Mouse (Mus musculus): ENCODE data around the gene C1qtnf5.
A peak's percentile ranks its signal among the peaks of the same experiment; 100 is the strongest.
"Not testable (repeated sequence)": the region's sequence is repeated elsewhere in the genome, so short reads cannot be mapped to it uniquely, and the experiment has no call there.

The C1qtnf5 gene

GRCm38 (mm10) chr9:44106596-44106995 is 449 bp upstream of the C1qtnf5 start:
- peak in 1 of 2 experiments; percentile 27 for DNase-seq

- DNase-seq = peak; percentile 79 to 83
Observed at GRCm38 (mm10) chr9:44107557-44108179, 623 bp downstream of the C1qtnf5 start.

DNA sequence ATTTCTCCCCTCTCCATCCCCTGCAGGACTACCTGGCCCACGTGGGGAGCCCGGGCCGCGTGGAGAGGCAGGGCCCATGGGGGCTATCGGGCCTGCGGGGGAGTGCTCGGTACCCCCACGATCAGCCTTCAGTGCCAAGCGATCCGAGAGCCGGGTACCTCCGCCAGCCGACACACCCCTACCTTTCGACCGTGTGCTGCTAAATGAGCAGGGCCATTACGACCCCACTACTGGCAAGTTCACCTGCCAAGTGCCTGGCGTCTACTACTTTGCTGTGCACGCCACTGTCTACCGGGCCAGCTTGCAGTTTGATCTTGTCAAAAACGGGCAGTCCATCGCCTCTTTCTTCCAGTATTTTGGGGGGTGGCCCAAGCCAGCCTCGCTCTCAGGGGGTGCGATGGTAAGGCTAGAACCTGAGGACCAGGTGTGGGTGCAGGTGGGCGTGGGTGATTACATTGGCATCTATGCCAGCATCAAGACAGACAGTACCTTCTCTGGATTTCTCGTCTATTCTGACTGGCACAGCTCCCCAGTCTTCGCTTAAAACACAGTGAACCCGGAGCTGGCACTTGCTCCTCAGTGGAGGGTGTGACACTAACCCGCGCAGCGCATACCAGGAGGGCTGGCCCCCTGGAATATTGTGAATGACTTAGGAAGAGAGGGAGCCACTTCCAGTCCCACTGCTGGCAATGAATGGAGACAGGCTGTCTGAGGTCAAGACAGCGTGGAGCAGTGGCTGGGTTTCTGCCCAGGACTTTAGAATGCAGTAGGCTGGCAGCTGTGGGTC is 1.4 kb downstream of the C1qtnf5 start:
- DNase-seq = peak in 1 of 2 experiments; percentile 29

- peak; percentile 85 to 87 for DNase-seq
Observed at GRCm38 (mm10) chr9:44109360-44110095, 2.5 kb downstream of the C1qtnf5 start.

DNA sequence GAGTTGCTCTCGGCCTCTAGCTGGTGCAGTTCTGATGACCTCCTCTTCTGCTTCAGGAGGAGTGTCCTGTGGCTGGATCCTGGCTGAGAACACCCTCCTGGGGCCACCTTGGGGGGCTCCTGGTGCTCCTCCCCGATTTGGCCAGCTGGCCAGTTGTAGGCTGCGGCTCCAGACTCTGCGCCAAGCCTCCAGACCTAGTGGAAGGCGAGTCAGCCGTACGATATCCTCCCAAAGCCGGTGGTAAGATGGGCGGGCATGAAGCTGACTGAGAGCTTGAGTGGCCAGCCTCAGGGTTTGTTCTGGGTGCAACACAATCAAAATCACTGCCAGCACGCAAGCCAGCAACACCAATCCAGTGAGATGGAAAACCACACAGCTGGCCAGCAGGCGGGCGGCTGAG is 4.9 kb downstream of the C1qtnf5 start:
- DNase-seq = not testable (repeated sequence)

DNA sequence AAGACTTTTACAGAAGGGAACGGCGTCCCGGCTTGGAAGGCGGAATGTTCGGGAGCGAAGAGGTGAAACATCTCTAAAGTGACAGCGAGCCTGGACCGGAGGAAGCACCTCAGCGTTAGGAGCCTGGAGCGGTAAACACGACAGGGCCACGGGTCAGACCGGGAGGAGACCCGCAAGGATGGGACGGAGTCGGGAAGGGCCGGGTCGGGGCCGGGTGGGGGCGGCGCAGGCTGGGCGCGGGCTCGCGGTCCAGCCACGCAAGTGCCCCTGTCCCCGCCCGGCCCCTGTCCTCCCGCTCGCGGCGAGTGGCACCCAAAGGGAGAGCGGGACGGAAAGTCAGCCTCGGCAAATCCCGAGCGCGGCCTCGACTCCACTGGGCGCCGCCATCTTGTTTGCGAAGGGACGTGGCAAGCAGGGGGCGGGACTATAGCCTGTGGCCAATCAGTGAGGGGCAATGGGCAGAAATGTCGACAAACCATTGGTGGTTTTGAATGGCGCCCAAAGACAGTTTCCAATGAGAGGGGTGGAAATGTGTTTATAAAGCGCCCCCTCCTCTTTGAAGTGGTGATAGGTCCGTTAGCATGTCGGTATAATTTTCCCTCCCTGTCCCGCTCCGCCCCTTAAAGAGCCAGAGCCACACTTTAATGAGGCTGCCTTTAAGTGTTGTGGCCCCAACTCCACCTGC is 6.2 kb downstream of the C1qtnf5 start, which contains the start of the genes Gm49380 and Rnf26:
Gene Gm49380, minus strand, starts transcription at position 396 of the 685 bp plus-strand sequence.
Gene Rnf26, minus strand, starts transcription at position 413 of the 685 bp plus-strand sequence.
- peak; percentile 97 to 98 for DNase-seq

DNA sequence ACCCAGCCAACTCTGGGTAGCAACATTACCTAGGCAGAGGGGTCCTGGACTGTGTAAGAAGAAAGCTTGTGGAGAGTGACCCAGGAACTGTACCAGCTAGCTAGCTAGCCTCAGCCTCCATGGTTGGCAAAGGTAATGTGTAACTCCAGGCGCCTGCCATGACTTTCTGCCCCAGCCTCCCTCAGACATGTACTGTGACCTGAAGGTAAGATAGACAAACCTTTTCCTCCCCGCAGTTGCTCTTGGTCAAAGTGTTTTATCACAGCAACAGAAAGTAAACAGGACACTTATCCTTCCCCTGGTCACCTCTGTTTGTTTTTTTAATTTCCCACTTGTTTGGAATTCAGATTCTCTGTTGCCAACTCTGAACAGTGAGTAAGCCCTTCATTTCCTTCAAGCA is 7.4 kb downstream of the C1qtnf5 start:
- no peak for DNase-seq

DNA sequence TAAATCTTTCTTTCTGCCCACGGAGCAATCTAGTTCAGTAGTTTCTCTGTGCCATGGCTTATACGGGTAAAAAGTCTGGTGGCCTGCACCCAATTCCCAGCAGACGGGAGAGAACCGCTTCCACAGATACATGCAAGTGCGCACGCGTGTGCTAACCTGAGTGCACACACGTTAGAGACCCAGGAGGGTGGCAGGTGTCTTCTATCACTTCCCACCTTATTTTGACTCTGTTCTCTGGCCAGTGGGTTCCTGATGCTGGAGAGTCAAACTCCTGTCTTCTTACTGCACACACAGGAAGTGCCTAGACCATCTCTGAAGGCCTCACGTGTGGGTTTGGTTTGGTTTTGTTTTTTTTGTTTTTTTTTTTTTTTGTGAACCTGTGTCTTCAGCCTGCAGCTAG is 8.6 kb downstream of the C1qtnf5 start:
- no peak for DNase-seq

GRCm38 (mm10) chr9:44116182-44116581 is 9.1 kb downstream of the C1qtnf5 start:
- DNase-seq = no peak

- DNase-seq = peak; percentile 65
Observed at GRCm38 (mm10) chr9:44119011-44119410, 12.0 kb downstream of the C1qtnf5 start.

- DNase-seq = no peak
Observed at GRCm38 (mm10) chr9:44119948-44120465, 13.0 kb downstream of the C1qtnf5 start.

DNA sequence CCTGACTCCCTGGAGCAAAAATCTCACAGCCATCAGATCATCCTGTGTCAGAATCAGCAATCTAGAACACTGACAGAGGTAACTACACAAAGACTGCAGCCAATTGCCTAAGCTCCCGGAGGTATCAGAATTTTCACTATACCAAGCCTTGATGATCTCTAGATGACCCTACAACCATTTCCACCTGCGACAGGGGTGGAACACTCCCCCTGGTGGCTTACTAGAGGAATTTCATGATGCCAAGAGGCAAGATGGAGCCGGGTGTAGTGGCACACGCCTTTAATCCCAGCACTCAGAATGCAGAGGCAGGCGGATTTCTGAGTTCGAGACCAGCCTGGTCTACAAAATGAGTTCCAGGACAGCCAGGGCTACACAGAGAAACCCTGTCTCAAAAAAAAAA is 17.3 kb downstream of the C1qtnf5 start:
- DNase-seq = no peak

DNA sequence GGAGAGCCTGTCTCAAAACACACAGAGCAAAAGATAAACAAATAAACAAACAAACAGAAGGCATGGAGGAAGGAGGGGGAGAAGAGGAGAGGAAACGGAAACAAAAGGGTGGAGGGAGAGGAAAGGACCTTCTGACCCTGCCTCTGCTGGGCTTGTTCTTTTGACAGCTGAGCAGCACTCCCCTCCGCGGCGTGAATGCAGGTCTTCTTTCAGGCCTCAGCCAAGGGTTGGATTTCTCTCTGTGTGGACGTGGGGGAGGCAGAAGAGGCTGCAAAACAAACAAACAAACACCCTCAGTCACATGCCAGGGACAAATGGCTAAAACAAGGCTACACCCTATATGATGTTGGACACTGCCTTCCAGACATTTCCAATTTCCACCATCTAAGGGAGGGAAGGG is 18.0 kb downstream of the C1qtnf5 start:
- DNase-seq = peak; percentile 25 to 52

DNA sequence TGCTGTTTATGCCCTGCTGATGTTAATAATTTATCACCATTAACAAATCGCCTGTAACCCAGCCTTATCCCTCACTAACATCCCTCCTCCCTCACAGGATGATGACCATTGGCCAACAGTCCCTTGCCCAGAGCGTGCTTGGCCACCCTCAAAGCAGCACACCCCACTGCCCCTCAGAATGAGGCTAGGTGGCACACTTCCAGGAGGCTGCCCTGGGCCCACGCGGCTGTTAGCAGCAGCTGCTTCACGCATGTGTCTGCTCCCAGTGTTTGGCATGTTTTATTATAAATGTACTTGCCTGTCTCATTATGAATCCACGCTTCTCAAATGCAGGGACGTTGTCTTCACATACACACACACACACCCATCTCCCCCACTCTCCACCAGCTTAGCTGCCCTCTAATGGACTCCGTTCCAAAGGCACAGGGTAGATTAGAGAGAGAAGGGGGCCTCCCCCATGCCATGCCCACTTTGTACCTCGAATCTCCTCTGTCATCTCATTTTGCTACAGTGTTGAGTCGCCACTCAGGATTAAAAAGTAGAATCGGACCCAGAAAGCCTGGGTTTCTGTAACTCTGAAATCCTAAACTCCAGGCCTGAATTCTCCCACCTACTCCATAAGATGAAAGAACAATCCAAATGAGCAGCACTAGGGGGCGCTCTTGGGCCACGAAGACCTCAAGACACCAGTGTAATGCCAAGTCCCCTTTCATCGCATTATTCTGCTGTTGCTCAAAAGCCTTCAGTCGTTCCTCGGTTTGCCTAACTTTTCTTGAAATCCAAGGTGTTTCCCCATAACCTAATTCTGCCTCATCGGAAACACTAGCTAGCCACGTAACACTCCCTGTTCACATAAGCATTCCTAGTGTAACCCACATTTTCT is 18.7 kb downstream of the C1qtnf5 start:
- DNase-seq = peak; percentile 91 to 94

DNA sequence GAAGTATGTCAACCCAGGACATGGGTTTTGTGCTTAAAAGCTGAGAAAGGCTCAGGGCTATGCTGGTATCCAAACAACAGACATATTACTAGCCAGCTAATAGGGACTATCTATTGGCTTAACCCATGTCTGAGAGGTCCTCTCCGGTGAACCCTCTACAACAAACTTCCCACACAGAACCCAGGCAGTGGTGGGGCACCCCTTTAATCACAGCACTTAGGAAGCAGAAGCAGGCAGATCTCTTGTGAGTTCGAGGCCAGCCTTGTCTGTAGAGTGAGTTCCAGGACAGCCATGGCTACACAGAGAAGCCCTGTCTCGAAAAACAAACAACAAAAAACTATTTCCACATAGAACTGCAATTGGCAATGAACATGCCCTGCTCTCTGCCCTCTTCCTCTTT is 19.7 kb downstream of the C1qtnf5 start:
- DNase-seq = no peak

GRCm38 (mm10) chr9:44127351-44127801 is 20.3 kb downstream of the C1qtnf5 start:
- peak in 1 of 2 experiments; percentile 33 for DNase-seq

DNA sequence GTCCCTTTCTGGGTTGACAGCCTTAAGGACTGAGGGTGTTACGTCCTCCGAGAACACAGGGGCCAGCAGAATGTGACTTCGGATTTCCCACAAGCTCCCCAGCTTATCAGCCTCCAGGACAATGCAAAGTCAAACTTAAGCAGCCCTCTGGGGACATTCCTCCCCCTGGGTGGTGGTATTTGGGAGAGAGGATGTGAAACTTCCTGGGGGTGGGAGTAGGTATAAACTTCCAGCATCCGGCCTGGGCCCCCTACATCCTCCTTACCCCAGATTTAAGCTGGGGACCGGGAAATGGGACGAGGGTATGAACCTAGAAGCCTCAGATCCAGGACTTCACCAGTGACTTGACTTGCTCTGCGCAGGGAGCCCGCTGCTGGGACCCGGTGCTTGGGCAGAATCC is 22.6 kb downstream of the C1qtnf5 start:
- no peak for DNase-seq

- peak; percentile 80 to 90 for DNase-seq
Observed at GRCm38 (mm10) chr9:44130034-44130433, 23.0 kb downstream of the C1qtnf5 start.

GRCm38 (mm10) chr9:44130581-44131275 is 23.7 kb downstream of the C1qtnf5 start:
- peak; percentile 73 to 81 for DNase-seq

GRCm38 (mm10) chr9:44131276-44131590 is 24.2 kb downstream of the C1qtnf5 start:
- DNase-seq = peak in 1 of 2 experiments; percentile 53

- no peak for DNase-seq
Observed at GRCm38 (mm10) chr9:44132200-44132599, 25.2 kb downstream of the C1qtnf5 start.
